Mouse (Mus musculus): ENCODE measurements at regions not wholly inside any gene's neighbourhood (a gene's known extent, or its start where the extent isn't known, plus 50 kb on each side); places are given as distances from the start of the nearest gene placed in this dataset.

GRCm38 (mm10) chr2:169142224-169142623, 186.8 kb upstream of the Zfp64 start:
- DNase-seq (ENCODE audit: low spot score in 2 of 2): no peak

DNA sequence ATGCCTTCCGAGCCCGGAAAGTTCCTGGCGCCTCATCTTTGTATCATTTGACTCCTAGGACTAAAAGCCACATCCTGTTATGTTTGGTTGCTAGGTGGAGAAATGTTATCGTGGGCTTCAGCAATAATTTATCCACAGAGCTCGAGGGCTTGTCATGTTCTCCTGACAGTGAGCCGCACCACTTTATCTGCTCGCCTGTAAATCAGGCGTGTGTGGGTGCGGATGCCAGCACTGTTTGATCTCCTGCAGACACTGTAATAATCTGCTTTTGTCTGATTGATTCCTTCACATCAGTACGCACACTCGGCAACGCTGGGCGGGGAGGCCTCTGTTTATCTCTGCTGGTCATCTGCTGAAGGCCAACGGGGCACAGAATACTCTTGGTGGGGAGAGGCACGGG, 178.5 kb upstream of the Zfp64 start:
- DNase-seq (ENCODE audit: low spot score in 2 of 2): no peak

DNA sequence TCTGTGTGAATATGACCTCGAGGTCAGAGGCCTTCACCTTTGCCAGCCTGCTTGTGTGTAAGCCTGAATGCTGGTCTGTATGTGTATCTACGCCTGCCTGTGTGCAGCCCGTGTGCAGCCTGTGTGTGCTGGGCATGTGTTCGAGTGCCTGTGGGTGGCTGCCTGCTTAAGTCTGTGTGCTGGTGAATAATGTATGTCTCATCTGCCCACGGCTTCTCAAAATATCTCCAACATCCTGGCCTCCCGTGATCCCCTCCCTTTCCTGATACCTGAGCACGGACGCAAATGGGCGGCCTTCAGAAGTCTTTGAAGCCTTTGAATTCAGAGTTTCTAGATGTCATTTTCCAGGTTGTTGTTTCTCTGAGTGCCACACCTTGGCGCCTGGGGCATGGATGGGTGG, 170.1 kb upstream of the Zfp64 start:
- DNase-seq (ENCODE audit: low spot score in 2 of 2): no peak

- no peak for DNase-seq (ENCODE audit: low spot score in 2 of 2)
Measured at GRCm38 (mm10) chr2:169122887-169123286, 167.5 kb upstream of the Zfp64 start.

- no peak for DNase-seq (ENCODE audit: low spot score in 2 of 2)
Measured at GRCm38 (mm10) chr2:169116841-169117240, 161.5 kb upstream of the Zfp64 start.

GRCm38 (mm10) chr2:169109044-169109443, 153.7 kb upstream of the Zfp64 start:
- DNase-seq (ENCODE audit: low spot score in 2 of 2): no peak

GRCm38 (mm10) chr2:169108037-169108436, 152.7 kb upstream of the Zfp64 start:
- DNase-seq (ENCODE audit: low spot score in 2 of 2): no peak

GRCm38 (mm10) chr2:169101506-169102261, 146.3 kb upstream of the Zfp64 start:
- DNase-seq (ENCODE audit: low spot score in 2 of 2): peak in 1 of 2 experiments; percentile 5

GRCm38 (mm10) chr2:169100516-169100915, 145.1 kb upstream of the Zfp64 start:
- DNase-seq (ENCODE audit: low spot score in 2 of 2): no peak

GRCm38 (mm10) chr2:169099678-169100077, 144.3 kb upstream of the Zfp64 start:
- DNase-seq (ENCODE audit: low spot score in 2 of 2): no peak

- no peak for DNase-seq (ENCODE audit: low spot score in 2 of 2)
Measured at GRCm38 (mm10) chr2:169098591-169098990, 143.2 kb upstream of the Zfp64 start.

GRCm38 (mm10) chr2:169094011-169094754, 138.8 kb upstream of the Zfp64 start:
- DNase-seq (ENCODE audit: low spot score in 2 of 2): no peak

DNA sequence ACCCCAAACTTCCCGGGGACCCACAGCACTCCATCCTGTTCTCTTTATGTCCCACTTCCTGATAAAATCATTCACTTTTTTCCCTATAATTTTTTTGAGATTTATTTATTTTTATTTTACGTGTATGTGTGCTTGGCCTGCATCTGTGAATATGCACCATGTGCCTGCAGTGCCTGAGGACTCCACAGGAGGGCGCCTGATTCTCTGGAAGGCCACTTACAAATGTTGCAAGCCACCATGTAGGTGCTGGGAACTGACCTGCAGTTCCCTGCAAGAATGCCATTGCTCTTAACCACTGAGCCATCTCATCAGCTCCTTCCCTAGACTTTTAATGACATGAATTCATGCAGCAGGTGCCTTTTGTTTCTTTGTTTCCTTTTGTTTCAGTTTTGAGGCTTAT, 134.9 kb upstream of the Zfp64 start:
- DNase-seq (ENCODE audit: low spot score in 2 of 2): no peak

GRCm38 (mm10) chr2:169088870-169089484, 133.6 kb upstream of the Zfp64 start:
- no peak for DNase-seq (ENCODE audit: low spot score in 2 of 2)

DNA sequence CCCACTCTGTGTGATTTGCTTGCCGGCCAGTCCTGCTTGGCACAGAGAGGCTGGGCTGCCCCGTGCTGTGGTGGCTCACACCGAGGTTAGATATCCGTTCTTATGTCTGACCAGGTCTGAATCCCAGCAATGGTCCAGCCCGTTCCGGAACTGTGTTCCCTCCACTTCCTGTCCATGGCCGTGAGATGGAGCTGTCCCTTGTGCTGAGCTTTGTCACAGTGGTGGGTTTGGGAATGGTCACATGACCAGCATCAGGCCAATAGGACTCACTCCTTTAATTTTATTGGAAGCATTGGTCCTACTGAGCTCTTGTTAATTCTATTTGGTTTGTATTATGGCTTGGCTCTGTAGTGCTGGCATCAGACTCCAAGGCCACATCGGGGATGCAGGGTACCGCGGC, 132.9 kb upstream of the Zfp64 start:
- DNase-seq (ENCODE audit: low spot score in 2 of 2): no peak

DNA sequence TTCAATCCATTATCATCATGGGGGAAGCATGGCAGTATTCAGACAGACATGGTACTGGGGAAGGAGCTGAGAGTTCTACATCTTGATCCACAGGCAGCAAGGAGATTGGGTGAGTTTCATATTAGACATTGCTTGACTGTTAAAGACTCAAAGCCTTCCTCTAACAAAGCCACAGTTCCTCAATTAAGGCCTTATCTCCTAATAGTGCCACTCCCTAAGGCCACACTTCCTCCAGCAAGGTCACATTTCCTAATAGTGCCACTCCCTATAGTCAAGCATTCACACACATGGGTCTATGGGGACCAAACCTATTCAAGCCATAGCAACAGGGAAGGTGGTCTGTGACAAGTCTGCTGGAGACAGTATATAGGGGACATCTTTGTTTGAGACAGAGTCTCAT, 115.9 kb upstream of the Zfp64 start:
- no peak for DNase-seq (ENCODE audit: low spot score in 2 of 2)

DNA sequence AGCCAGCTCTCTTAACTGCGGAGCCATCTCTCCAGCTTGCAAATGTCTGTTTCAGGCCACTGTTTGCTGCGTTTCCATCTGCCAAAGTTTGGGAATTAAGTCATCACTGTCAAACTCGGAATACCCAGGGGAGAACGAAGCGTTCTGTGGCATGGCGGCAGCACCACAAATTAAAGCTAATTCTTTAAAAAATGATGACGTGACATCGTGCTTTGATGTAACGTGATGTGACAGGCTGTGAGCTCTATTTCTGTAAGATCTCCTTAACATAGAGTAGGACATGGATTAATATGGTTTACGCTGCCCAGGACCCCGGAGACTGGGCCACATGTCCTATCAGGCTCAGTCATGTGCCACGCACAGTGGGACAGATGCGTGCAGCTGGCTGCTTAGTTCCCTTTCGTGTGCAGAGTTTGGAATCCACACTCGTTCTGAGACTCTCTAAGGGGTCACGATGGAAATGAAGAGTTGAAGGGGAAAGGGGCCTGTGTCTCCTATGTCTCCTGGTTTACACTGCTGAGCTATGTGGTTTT, 109.8 kb upstream of the Zfp64 start:
- no peak for DNase-seq (ENCODE audit: low spot score in 2 of 2)

DNA sequence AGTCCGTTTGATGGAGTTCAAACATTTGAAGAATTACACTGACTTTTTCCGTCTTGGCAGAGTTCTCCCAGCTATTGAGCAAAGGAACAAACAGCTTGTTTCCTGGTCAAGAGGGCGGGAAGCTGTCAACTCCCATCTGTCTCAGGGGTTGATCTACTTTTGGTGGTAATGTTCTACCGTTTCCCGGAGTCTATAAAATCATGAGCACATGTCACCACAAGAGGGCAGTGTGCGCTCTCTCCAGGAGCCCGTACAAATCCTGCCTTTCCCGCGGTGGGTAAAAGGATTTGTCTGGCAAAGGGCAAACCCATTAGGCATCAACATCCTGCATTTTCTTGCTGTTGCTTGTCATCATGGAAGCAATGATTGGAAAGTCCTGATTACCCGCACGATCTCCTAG, 106.1 kb upstream of the Zfp64 start:
- DNase-seq (ENCODE audit: low spot score in 2 of 2): peak; percentile 59 to 69

DNA sequence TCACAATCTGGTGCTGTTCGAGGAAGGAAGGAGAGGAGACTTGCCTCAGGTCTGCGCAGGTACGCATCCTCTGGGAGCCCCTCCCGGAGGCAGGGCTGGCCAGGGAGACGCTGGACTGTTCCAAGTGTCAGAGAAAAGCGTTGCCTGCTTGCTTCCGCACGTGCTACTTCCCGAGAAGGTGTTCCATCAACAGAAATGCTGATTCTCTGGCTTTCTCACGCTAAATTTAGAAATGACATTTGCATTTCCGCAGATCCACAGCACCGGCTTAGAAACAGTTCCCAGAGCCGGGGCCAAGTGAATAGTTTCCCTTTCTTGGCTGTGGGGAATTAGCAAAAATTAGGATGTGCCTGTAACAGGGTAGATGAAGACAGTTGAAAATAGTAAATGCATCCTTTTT, 105.1 kb upstream of the Zfp64 start:
- DNase-seq (ENCODE audit: low spot score in 2 of 2): peak; percentile 1 to 26

- no peak for DNase-seq (ENCODE audit: low spot score in 2 of 2)
Measured at GRCm38 (mm10) chr2:169057831-169058230, 102.4 kb upstream of the Zfp64 start.

- no peak for DNase-seq (ENCODE audit: low spot score in 2 of 2)
Measured at GRCm38 (mm10) chr2:169049947-169050346, 94.6 kb upstream of the Zfp64 start.

DNA sequence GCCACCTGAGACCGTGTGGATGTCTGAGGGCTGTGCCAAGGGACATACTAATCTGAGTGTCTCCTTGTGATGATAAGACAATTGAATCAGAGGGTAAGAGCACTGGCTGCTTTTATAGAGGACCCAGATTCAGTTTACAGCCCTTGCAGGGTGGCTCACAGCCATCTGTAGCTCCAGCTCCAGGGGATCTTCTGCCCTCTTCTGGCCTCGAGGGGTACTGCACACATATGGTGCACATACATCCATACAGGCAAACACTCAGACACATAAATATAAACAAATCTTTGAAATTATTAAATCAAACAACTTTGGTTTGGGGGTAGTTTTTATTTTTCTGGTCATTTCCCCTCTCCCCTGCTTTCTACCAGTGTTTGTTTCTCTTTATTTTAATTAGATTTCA, 86.4 kb upstream of the Zfp64 start:
- no peak for DNase-seq (ENCODE audit: low spot score in 2 of 2)

- DNase-seq (ENCODE audit: low spot score in 2 of 2): no peak
Measured at GRCm38 (mm10) chr2:169037975-169038374, 82.6 kb upstream of the Zfp64 start.

Data from heart, adult 9 months (tissue).